Mouse (Mus musculus) layer of hippocampus, adult 18-20 months (tissue): ENCODE measurements around the gene Slc44a5. TPM values are rescaled to one million over a fixed set of nuclear protein-coding genes. Genes with fewer than 3 reads are reported as not detected.
"Not testable (repeated sequence)": the region's sequence is repeated elsewhere in the genome, so short reads cannot be mapped to it uniquely, and the experiment has no call there.

Experiments
- DNase-seq, 2 experiments: peaks; one replicate each; pipeline ENCODE4 v3.0.0; 2022; ENCODE audit warnings: low spot score in 2 of 2
- total RNA-seq, 2 experiments: library from RNA; stranded (reverse); gene quantifications; 2 replicates each; pipeline ENCODE4 v1.2.3; 2021

Gene Slc44a5
- total RNA-seq, 2 experiments from 2014 or later, result 43.4 to 53.7 TPM

DNA sequence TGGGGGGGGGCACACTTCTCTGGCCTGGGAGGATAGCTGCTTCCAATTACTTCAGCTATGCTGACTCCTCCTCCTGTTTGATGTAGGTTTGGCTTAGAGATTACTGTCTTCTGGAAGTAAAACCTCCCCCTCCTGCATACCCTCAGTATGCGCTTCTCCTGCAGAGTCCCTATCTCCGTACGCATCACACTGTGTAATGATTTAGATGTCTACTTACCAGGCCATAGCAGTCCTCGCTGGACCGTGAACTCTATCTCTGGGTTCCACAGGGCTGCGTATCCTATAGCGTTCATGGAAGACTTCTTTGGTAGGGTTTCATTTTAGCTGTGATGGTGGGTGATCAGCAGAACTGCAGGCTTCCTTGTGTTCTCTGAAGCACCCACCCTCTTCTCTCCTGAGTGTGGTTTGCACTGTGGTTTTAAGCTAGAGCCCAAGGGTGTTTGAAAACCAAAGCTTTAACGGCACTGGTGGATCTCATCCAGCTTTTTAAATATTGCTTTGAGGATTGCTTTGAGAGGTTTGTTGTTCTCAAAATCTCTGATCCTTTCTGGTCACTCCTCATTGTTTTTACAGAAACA is 120.6 kb downstream of the Slc44a5 start:
- no peak for DNase-seq

DNA sequence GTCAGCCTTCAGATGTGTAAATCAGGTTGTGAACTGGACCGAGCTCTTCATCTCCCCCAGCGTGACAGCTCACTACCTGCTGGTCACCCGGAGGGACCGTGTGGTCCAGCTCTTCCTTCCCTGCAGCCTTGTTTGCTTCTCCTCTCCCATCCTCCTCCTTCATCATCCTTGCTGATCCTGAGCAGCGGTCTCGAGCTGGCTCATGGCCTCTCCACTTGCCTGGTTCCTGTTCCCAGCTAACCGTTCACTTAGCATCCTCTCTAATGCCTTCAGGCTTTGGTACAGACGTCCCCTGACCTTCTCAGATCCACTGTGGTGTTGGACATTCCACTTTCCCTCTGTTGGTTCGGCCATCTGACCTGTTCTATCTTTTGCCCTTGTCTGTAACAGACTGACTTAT is 128.4 kb downstream of the Slc44a5 start:
- no peak for DNase-seq

DNA sequence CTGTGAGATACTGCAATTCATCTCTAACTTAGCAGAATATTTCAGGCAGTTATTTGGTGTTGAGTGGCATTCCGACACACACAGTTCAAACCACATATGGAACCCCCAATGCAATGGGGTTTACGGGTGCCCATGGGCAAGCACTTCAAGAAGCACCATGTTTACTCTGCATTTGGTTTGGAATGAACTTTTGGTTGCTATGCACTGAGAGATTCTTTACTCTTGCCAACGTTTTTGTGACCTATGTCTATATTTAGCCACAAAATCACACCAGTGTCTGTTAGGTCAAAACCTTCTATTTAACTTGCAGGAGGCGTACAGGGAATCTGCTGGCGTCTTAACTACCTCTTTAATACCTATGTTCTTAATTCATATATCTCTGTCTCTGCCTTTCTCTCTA is 137.3 kb downstream of the Slc44a5 start:
- DNase-seq, result no peak

DNA sequence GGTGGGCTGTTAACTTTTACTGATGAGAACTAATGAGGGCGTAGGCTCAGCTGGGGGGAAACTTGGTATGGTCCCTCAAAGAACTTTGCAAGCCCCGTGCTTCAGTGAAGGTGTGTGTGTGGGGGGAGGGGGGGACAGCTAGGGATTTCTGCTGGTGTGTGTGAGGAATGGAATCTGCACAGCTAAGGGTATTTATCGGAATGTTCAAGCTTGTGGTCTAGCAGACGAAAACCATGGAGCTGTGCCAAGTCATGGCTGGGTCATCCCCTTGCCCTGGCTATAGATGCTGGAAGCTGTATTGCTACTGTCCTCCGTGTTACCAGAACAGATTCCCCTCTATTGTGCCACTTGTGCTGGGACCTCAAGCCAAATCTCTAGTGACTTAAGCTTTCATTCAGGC is 138.0 kb downstream of the Slc44a5 start:
- no peak for DNase-seq

DNA sequence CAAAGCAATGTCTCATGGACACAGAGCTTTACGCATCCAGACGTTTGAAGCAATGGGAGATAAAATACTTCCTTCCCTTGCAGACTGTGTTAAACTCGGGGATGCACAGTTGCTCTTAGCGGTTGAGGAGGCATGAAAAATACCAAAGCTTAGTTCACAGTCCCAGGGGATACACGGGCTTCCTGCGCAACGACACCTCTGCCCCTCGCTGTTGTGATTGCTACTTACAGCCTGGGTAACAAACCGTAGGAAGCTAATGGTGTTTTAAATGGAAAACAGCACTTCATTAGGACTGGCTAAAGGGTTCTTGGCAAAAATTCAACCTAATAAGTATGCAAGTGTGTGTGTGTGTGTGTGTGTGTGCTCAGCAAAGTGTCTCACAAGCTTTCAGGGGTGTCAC is 141.8 kb downstream of the Slc44a5 start:
- DNase-seq, result no peak

DNA sequence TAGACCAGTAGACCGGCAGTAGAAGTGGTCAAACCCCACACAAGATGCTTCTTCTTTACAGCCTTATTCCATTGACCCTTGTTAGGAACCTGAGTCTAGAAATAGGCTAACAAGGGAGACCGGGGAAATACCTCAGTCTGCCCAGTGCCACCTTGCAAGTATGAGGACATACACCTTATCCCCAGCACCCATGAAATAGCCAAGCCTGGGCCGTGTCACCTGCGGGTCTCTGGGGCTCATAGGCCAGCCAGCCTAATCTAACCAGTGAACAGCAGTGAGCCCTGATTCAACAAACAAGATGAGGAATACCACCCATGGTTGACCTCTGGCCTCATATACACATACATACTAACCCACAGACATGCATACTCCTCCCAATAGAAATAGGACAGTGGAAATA is 142.2 kb downstream of the Slc44a5 start:
- DNase-seq, result no peak

DNA sequence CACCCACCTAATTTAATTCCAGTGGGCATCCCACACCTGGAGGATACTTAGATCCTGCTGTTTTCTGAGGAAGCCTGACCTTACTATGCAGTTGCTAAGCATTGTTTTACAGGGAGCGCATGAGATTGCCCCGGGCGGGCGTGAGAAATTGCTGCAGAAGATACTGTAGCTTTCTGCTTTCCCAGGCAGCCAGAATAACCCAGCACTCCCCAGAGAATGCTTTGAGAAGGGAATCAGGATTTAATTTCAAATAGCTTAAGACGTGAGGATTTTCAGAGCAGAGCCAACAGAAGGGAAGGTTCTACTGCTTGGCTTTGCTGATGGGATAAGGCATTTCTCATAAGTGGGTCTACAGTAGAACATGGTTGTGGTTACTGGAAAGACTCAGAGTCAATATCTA is 142.8 kb downstream of the Slc44a5 start:
- DNase-seq, result no peak

DNA sequence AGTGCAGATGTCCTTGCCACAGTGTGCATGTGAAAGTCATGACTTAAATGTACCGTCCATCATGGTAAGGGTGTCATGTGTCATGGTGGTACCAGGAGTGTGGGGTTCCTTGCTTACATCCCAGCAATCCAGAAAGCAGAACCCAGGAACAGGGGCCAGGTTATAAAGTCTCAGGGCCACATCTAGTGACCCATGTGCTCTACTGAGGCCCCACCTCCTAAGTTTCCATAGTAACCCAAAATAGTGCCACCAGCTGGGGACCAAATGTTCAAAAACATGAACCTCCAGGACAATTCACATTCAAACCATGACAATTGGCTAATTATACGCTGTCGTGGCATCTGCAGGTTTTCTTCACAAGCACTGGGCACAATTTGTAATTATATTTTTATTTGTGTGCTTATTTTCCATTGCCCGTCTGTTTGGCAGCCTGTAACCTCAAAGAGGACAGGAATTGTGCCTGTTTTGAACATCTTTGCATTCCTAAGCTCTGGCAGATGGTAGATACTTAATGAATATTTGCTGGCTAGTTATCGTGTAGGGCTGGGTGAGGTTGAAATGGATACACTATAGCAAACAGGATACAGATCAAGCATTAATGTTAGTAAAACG is 145.9 kb downstream of the Slc44a5 start:
- DNase-seq, result peak in 1 of 2 experiments; percentile 48

DNA sequence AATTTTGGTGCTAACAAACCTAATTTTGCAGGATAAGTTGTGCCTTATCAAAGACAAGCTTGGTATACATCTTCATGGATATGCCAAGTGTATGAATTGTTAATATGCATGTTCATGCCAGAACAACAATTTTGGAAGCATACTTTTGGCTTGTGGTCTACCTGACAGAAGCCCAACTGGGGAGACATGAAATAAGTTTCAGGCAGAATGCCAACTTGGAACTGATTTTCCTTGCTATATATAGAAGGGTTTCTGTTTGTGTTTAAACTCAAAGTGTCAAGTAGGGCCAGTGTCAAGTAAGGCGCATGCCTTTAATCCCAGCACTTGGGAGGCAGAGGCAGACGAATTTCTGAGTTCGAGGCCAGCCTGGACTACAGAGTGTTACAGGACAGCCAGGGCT is 149.3 kb downstream of the Slc44a5 start:
- DNase-seq, result no peak

DNA sequence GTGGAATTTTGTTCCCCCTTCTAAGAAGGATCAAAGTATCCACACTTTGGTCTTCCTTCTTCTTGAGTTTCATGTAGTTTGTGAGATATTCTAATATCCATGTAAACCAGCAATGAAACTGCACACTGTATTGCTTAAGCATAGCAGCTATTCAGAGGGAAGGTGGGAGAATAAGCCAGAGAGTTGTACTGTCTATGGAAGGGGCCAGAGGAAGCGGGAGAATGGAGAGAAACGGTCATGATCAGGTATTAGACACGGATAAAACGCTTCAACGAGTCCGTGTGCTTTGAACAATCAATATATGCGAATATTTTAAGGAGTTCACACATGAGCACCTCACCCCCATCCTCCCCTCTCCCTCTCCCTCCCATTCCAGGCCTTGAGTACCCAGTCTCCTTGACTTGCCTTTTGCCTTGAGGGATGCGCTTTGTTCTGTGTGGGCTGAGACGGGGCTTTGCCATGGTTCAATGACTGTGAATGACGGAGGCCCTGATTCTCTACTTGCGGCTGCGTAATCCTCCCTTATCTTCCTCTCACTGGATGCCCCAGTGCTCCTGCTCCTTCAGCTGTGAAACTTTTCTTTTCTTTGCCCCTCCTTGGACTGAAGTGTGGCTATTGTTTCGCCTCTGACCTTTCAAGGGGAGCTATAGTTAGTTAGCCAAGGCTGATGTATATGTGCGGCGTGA is 151.8 kb downstream of the Slc44a5 start:
- no peak for DNase-seq

DNA sequence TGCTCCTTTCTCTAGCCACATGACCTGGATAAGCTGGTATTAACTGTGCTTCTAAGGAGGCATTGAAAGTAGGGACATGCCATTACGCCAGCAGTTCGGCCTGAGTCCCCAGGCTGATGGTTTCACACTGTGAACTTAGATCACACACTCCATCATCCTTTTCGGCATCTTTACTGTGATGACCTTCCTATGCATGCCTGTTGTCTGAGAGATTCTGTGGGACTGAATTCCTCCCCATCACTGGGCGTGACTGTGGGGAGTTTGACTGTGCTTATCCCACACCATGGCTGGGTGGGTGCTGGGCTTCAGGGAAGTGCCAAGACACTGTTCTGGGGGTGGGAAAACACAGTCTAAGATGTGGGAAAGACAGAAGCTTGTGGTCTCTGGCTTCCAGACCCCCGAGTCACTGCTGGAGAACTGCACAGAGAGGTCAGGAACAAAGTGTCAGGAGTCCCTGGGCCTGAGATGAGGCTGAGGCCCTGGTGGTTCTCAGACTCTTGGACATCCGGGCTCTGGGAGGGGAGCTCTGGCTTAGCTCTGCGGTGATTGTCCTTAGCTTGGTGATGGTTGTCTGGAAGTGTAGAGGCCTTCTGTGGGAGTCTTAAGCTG is 152.6 kb downstream of the Slc44a5 start:
- no peak for DNase-seq

DNA sequence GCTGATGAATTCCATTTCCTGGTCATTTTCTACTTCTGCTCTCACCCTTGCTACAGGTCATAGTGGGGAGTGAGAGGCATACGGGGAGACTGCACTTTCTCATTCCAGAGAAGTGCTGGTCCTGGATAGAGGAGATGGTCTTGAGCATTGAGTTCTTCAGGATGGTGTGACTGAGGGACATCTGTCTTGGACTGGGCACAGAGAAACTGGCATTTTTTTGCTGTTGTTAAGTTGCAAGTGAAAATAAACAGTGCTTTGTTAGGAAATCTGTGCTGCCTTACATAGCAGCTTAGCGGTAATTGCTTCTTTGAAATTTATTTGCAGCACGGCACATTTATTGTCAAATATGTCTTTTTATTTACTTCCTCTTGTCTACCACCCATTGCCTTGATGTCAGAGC is 154.0 kb downstream of the Slc44a5 start:
- no peak for DNase-seq

DNA sequence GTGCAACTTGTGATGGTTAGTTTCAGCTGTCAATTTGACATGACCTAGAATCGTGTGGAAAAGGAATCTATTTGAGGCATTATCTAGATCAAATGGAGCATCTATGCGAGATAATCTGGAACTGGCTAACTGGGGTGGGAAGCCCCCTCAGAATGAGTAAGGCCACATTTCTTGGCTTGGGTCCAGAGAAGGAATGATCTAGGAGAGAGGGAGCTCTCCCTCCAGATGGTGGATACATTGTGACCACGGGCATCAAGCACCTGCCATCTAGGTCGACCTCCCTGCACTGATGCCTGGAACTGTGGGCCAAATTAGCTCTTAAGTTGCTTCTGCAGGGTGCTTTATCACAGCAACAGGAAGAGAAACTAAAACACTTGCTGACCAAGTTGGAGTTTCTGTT is 155.8 kb downstream of the Slc44a5 start:
- DNase-seq, result no peak

DNA sequence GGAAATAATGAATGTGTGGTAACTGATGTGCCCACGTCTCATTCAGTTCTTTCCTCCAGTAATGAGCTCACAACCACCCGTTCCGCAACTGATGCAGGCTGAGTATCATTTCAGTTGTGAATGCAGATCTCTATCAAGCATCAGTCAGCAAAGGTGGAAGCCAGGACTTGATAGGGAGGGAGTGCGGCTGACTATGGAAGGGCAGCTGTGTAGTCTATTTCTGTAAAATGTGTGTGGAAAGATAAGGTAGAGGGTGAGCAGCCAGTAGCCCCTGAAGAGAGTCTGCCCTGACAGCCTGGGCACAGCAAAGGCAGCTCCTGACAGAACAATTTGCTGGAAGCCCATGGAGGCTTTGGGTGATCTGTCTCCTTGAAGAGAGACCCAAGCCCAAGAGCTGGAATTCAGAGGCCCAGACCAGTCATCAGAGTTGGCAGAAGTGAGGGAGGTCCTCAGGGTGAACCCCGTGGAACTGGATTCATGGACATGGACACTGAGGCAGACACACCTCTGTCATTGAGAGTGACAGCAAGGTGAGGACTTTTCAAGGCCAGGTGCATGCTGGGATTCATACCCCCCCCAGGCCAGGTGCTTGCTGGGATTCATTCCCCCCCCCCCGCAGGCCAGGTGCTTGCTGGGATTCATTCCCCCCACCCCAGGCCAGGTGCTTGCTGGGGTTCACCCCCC is 157.3 kb downstream of the Slc44a5 start:
- DNase-seq, result no peak

DNA sequence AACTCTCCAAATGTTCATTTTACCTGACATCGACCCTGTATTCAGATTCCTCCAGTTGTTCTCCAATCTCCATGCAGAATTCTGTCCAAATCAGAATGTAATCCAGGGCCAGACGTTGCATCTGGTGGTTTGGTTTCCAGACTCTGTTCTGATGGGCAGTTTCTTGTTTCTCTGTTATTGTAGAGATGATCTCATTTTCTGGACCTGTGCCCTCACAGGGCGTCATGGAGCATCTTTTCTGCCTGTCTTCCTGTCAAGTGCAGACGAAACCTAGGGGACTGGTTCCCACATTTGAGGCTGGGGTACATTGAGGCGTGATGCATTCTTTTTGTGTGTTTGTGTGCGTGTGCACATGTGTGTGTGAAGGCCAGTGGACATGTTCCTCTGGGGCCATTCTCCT is 160.8 kb downstream of the Slc44a5 start:
- no peak for DNase-seq

DNA sequence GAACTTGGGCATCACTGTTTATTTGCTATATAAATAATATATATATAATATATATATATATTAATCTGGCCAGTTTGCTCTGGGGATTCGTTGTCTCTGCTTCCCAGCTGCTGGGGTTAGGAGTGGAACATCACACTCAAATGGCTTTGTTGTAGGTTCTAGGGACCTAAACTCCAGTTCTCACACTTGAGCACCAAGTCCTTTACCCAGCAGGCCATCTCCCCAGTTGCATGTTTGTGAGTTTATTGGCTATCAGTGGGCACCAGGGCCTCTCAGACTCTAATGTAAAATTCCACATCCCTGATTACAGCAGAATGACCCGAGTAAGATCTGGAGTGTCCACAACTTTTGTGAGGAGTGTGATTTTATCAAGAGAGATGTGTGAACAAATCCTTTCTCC is 161.5 kb downstream of the Slc44a5 start:
- DNase-seq, result no peak

DNA sequence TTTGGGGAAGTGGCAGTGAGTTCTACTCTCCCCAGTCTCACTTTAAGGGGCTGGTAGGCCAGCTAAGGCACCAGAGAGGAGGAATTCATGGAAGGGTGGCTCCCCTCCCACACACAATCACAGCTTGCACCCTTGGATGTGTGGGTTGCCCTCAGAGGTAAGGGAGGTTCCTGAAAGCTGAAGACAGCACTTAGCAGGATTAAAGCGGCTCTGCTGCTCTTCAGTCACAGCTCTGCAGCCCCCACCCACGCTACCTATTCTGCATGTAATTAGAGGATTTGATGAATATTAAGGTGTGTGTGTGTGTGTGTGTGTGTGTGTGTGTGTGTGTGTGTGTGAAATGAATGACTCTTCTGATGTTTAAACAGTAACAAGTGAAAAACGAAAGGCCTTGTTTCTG is 163.3 kb downstream of the Slc44a5 start:
- no peak for DNase-seq

DNA sequence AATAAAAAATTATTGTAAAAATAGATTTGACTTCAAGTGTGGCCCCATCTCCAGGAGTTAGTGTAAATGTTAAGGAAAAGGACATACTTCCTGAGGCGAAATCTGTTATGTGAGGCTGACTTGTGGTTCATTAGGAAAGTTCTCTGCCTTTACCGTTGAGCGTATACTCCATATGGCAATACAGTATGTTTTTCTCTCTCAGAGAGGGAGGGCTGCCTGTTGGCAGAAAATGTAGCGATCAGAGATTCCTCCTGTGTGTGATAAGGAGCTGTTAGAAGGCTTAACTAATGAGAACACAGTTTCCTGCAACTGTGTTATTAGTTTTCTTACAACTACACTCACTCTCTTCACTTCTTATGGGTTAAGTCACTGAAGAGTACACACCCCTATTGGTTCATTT is 168.1 kb downstream of the Slc44a5 start:
- no peak for DNase-seq

DNA sequence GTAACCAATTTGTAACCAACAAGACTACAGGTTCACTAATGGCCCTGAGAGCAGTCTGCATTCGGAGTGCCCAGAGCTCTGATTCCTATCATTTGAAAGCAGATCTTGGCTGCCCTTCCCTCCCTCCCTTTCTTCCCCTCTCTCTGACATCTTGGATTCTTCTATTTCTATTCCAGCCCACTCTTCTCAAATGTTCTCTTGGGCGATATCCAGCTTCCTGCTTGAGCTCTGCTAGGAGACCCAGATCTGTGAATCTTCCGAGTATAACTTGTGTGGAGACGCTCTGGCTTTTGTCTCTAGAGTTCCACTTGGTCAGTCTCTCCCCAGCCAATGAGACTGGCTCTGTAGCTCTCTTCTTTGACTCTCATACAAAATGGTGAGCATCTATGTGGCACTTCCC is 169.4 kb downstream of the Slc44a5 start:
- peak in 1 of 2 experiments; percentile 47 for DNase-seq

DNA sequence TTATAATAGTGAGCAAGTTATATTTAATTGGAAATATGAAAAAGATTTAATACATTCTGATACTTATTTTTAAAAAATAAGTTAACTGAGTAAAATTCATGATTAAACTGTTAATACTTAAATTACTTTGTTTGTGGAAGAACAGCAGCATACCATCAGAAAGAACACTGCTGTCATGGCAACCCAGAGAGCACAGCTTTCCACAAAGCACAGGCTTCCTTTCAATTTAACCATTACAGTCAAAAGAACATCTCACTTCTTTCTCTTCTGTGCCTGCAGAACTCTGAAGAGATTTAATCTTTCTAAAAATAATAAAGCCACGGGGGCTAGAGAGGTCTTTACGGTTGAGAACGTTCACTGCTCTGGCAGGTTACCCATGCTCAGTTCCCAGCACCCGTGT is 172.5 kb downstream of the Slc44a5 start:
- peak in 1 of 2 experiments; percentile 41 for DNase-seq

DNA sequence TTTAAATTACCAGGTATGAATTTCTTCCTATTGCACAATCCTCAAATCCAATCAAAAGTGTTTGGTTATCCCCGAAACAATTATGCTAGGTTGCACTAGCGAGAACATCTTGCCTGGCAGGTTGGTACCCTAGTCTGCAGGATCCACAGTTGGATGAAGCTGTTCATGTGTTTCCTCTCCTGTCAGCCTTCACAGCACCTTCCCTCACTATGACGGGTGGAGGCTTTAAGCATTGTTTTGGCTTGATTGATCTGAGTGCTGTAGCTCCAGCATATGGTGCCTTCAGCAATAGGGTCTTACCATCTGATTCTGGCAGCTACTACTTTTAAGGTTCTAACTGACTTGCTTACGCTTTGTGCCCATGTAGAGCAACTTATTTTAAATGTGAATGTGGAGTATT is 176.5 kb downstream of the Slc44a5 start:
- DNase-seq, result no peak

DNA sequence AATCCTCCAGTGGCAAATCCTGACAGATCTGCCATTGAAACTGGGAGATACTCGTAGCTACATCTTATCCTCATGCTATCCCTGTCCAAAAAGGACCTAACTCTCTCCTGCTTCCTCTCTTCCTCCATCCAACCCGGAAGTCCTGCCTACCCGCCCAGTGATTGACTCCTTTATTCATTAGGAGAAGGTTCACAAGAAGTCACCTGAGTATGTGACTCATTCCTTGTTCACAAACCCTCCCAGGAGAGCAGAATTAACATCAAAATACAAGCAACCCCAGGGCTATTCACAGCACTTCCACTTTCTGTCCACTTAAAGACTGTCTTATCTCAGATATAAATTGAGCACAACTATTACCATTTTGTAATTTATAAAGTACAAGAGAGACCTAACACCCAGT is 180.3 kb downstream of the Slc44a5 start:
- not testable (repeated sequence) for DNase-seq
